Mouse (Mus musculus) forebrain, embryonic 14.5 days (tissue): Measurements from ENCODE around the gene Kbtbd3. TPM values are rescaled to one million over a fixed set of nuclear protein-coding genes. Genes with fewer than 3 reads are reported as not detected.

ENCODE experiments used
- ATAC-seq: fragments of 200-750 bp; cut with Nextera tagmentation; 2 replicates; pipeline ENCODE4 v1.8.0; 2017; ENCODE audit warnings: mild to moderate bottlenecking, moderate library complexity
- DNase-seq: peaks from one replicate; pipeline ENCODE4 v3.0.0-alpha.2; 2015; ENCODE audit warnings: low spot score
- H3K27ac ChIP-seq: fragments of 300-500 bp; sonication (generic); 2 replicates; pipeline ENCODE4 v1.5.1; 2014; ENCODE audit warnings: low read depth, mild to moderate bottlenecking, control low read depth, low read length, moderate library complexity
- H3K27me3 ChIP-seq: fragments of 300-500 bp; sonication (generic); replicated peaks from 2 replicates; pipeline ENCODE4 v1.6.1; 2014; ENCODE audit warnings: low read length, control low read depth, mixed read lengths; ENCODE audit not compliant: control insufficient read depth, insufficient read depth
- H3K36me3 ChIP-seq: fragments of 300-500 bp; sonication (generic); 2 replicates; pipeline ENCODE4 v1.6.1; 2014; ENCODE audit warnings: low read length, control low read depth; ENCODE audit not compliant: control insufficient read depth, insufficient read depth
- H3K4me1 ChIP-seq: fragments of 300-500 bp; sonication (generic); 2 replicates; pipeline ENCODE4 v1.6.1; 2014; ENCODE audit warnings: antibody characterized with exemption, low read length, control low read depth; ENCODE audit not compliant: control insufficient read depth, insufficient read depth
- H3K4me2 ChIP-seq: fragments of 300-500 bp; sonication (generic); 2 replicates; pipeline ENCODE4 v1.6.1; 2014; ENCODE audit warnings: mild to moderate bottlenecking, control low read depth, low read length
- H3K4me3 ChIP-seq: fragments of 300-500 bp; sonication (generic); 2 replicates; pipeline ENCODE4 v1.5.1; 2014; ENCODE audit warnings: low read depth, low read length, control low read depth
- H3K9ac ChIP-seq: fragments of 300-500 bp; sonication (generic); 2 replicates; pipeline ENCODE4 v1.6.1; 2014; ENCODE audit warnings: mild to moderate bottlenecking, low read length, control low read depth, moderate library complexity
- H3K9me3 ChIP-seq: fragments of 300-500 bp; sonication (generic); replicated peaks from 2 replicates; pipeline ENCODE4 v1.6.1; 2016; ENCODE audit warnings: low read length, control low read depth, mixed read lengths; ENCODE audit not compliant: control insufficient read depth
- WGBS: fragments of 180-500 bp; shearing (Covaris S2); extraction: QIAGEN DNeasy Blood & Tissue Kit; methylation state at CpG from one replicate; pipeline ENCODE4 v1.1.7; 2014; 5-methylcytosine and 5-hydroxymethylcytosine counted together
- polyA plus RNA-seq: library from polyadenylated mRNA; unstranded; fragments of >200 nt; fragmentation: Nextera tagmentation; extraction: Ambion mirVana; gene quantifications from 2 replicates; pipeline ENCODE4 v1.2.1, GENCODE M21; 2014

Gene Kbtbd3
- 6.6 and 8.3 TPM in 2 replicates for polyA plus RNA-seq

GRCm38 (mm10) chr9:4309351-4310085 lies at the start of gene Kbtbd3, which contains the start of gene Aasdhppt:
Gene Kbtbd3, plus strand, starts transcription at chr9:4309833.
Gene Aasdhppt, minus strand, starts transcription at chr9:4309471.
- Histone ChIP-seq H3K9ac (peak within 1 kb of the TSS; percentile 84), H3K9me3 (no peaks in the 10 kb centered on the region), H3K27ac (peak within 1 kb of the TSS; percentile 91), H3K4me2 (peak within 1 kb of the TSS; percentile 75), H3K4me3 (peak within 1 kb of the TSS; percentile 59), H3K4me1 (peaks cover 16% of the 10 kb centered on the region), H3K36me3 (no peaks in the 10 kb centered on the region), H3K27me3 (no peaks in the 10 kb centered on the region)
- peak; percentile 98 for ATAC-seq
- DNase-seq, result peak; percentile 100
- 0% methylated on average over 53 of the region's 53 CpGs for WGBS

- WGBS, result 65% methylated on average over 65 of the region's 65 CpGs
- H3K4me3 ChIP-seq, result 0 out of 2 replicates have a peak overlapping the region, but pooled peaks have one; percentile 8
Observed at GRCm38 (mm10) chr9:4259841-4260745, 49.5 kb upstream of the Kbtbd3 start.

GRCm38 (mm10) chr9:4260746-4261090 lies 48.9 kb upstream of the Kbtbd3 start:
- Histone ChIP-seq H3K9me3 (peaks cover 10% of the 10 kb centered on the region), H3K27me3 (no peaks in the 10 kb centered on the region), H3K4me2 (no peak overlapping the region), H3K4me1 (no peaks in the 10 kb centered on the region), H3K4me3 (0 out of 2 replicates have a peak overlapping the region, but pooled peaks have one; percentile 8), H3K27ac (no peak overlapping the region), H3K9ac (no peak overlapping the region), H3K36me3 (no peaks in the 10 kb centered on the region)
- WGBS, result 66% methylated on average over 12 of the region's 12 CpGs
- ATAC-seq (no peak; the same call in 1 of the 2 replicates), DNase-seq (no peak)

More at GRCm38 (mm10) chr9:4259841-4260745, 49.5 kb upstream of the Kbtbd3 start:
- Histone ChIP-seq H3K9me3 (peaks cover 10% of the 10 kb centered on the region), H3K4me1 (no peaks in the 10 kb centered on the region), H3K27me3 (no peaks in the 10 kb centered on the region), H3K36me3 (no peaks in the 10 kb centered on the region), H3K9ac (no peak overlapping the region), H3K4me2 (no peak overlapping the region), H3K27ac (no peak overlapping the region)
- DNase-seq (peak; percentile 19), ATAC-seq (peak; percentile 26; the same call in 1 of the 2 replicates)

- WGBS, result 99% methylated on average over 3 of the region's 3 CpGs
Observed at GRCm38 (mm10) chr9:4266881-4267280, 42.8 kb upstream of the Kbtbd3 start.

GRCm38 (mm10) chr9:4283850-4284249 lies 25.8 kb upstream of the Kbtbd3 start:
- Histone ChIP-seq H3K9me3 (no peaks in the 10 kb centered on the region), H3K9ac (no peak overlapping the region), H3K4me3 (no peak overlapping the region), H3K4me2 (no peak overlapping the region), H3K4me1 (no peaks in the 10 kb centered on the region), H3K36me3 (no peaks in the 10 kb centered on the region), H3K27me3 (no peaks in the 10 kb centered on the region), H3K27ac (no peak overlapping the region)
- ATAC-seq, result no peak
- DNase-seq, result no peak
- WGBS, result 3% methylated on average over 3 of the region's 3 CpGs

More at GRCm38 (mm10) chr9:4266881-4267280, 42.8 kb upstream of the Kbtbd3 start:
- H3K4me2 ChIP-seq, result no peak overlapping the region
- ATAC-seq (no peak), DNase-seq (no peak)
- H3K9ac ChIP-seq, result no peak overlapping the region
- no peaks in the 10 kb centered on the region for H3K36me3 ChIP-seq
- no peaks in the 10 kb centered on the region for H3K9me3 ChIP-seq
- H3K4me1 ChIP-seq, result no peaks in the 10 kb centered on the region
- H3K27ac ChIP-seq, result no peak overlapping the region
- H3K27me3 ChIP-seq, result no peaks in the 10 kb centered on the region
- H3K4me3 ChIP-seq, result no peak overlapping the region

GRCm38 (mm10) chr9:4300466-4300865 lies 9.2 kb upstream of the Kbtbd3 start:
- H3K4me2 ChIP-seq, result no peak overlapping the region
- no peaks in the 10 kb centered on the region for H3K9me3 ChIP-seq
- H3K4me3 ChIP-seq, result no peak overlapping the region
- no peaks in the 10 kb centered on the region for H3K4me1 ChIP-seq
- H3K36me3 ChIP-seq, result peaks cover 20% of the 10 kb centered on the region
- DNase-seq, result no peak
- no peak overlapping the region for H3K27ac ChIP-seq
- H3K9ac ChIP-seq, result no peak overlapping the region
- no peaks in the 10 kb centered on the region for H3K27me3 ChIP-seq
- 96% methylated on average over 2 of the region's 2 CpGs for WGBS
- ATAC-seq, result no peak

GRCm38 (mm10) chr9:4304867-4305266 lies 4.8 kb upstream of the Kbtbd3 start:
- Histone ChIP-seq H3K27me3 (no peaks in the 10 kb centered on the region), H3K9ac (no peak overlapping the region), H3K27ac (no peak overlapping the region), H3K4me1 (peaks cover 8% of the 10 kb centered on the region), H3K4me2 (no peak overlapping the region), H3K36me3 (peaks cover 10% of the 10 kb centered on the region), H3K4me3 (no peak overlapping the region), H3K9me3 (no peaks in the 10 kb centered on the region)
- ATAC-seq (no peak), DNase-seq (peak; percentile 20)
- 57% methylated on average over 1 of the region's 1 CpGs for WGBS

- ATAC-seq (no peak; the same call in 1 of the 2 replicates), DNase-seq (peak; percentile 3)
- Histone ChIP-seq H3K4me3 (peak overlapping the region; percentile 59), H3K4me2 (peak overlapping the region; percentile 67), H3K36me3 (no peaks in the 10 kb centered on the region), H3K9me3 (no peaks in the 10 kb centered on the region), H3K27ac (peak overlapping the region; percentile 55; the same call in 1 of the 2 replicates), H3K27me3 (no peaks in the 10 kb centered on the region), H3K9ac (peak overlapping the region; percentile 75), H3K4me1 (peaks cover 16% of the 10 kb centered on the region)
- under 1% methylated on average over 36 of the region's 36 CpGs for WGBS
Observed at GRCm38 (mm10) chr9:4308628-4309350, 844 bp upstream of the Kbtbd3 start.
